Mouse (Mus musculus): ENCODE results near the gene Vdac1. TPM values are rescaled to one million over a fixed set of nuclear protein-coding genes. Genes with fewer than 3 reads are reported as not detected.

Vdac1 gene
- polyA plus RNA-seq, 1 experiment from 2014 or later: 293 TPM

DNA sequence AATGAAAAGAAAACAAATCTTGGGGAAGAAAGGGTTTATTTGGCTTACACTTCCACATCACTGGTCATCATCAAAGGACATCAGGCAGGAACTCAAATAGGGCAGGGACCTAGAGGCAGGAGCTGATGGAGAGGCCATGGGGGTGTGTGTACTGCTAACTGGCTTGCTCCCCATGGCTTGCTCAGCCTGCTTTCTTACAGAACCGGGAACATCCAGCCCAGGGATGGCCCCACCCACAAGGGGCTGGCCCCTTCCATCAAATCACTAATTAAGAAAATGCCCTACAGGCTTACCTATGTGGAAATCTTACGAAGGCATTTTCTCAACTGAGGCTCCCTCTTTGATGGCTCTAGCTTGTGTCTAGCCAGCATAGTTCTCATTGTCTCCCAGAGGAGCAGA is 73.1 kb downstream of the Vdac1 start:
- 0 out of 2 replicates have a peak, but pooled peaks cover 3% of the 10 kb centered on the region for H3K27me3 ChIP-seq
- H3K4me2 ChIP-seq (replicated peaks): no peak overlapping the region
- H3K9ac ChIP-seq (replicated peaks): no peak overlapping the region
- no peak overlapping the region for H3K4me3 ChIP-seq
- no peaks in the 10 kb centered on the region for H3K9me3 ChIP-seq
- no peak overlapping the region for H3K27ac ChIP-seq (replicated peaks)
- H3K4me1 ChIP-seq: peaks cover 8% of the 10 kb centered on the region
- H3K36me3 ChIP-seq: no peaks in the 10 kb centered on the region
- 40% methylated on average over 2 of the region's 2 CpGs for WGBS
- ATAC-seq (replicated peaks): no peak

DNA sequence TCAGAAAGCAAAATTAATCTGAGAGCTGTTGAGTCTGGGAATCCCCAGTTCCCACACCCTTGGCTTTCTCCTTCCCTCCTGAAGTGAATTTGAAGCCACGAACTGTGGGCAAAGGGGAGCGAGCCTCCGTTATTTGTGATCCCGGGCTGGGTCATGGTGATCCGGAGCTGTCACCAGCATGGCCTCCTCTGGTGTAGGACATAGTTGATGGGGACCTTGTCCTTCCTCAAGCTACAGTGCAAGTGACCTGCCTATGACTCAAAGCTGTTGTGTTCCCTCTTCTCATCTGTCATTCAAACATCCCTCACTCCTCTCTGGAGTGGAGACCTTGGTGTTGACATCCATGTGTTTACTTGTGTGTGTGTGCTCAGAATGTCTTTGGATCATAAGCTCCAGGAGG is 74.8 kb downstream of the Vdac1 start:
- Histone ChIP-seq H3K9ac (replicated peaks) (no peak overlapping the region), H3K4me2 (replicated peaks) (no peak overlapping the region), H3K4me3 (no peak overlapping the region), H3K4me1 (peaks cover 8% of the 10 kb centered on the region), H3K27ac (replicated peaks) (no peak overlapping the region), H3K27me3 (0 out of 2 replicates have a peak, but pooled peaks cover 3% of the 10 kb centered on the region), H3K9me3 (no peaks in the 10 kb centered on the region), H3K36me3 (no peaks in the 10 kb centered on the region)
- ATAC-seq (replicated peaks): no peak
- WGBS: 89% methylated on average over 5 of the region's 5 CpGs

- Histone ChIP-seq H3K4me3 (no peak overlapping the region), H3K4me2 (replicated peaks) (no peak overlapping the region), H3K9me3 (no peaks in the 10 kb centered on the region), H3K36me3 (no peaks in the 10 kb centered on the region), H3K27me3 (0 out of 2 replicates have a peak, but pooled peaks cover 3% of the 10 kb centered on the region), H3K4me1 (peaks cover 3% of the 10 kb centered on the region; the same call in 1 of the 2 replicates), H3K27ac (replicated peaks) (no peak overlapping the region), H3K9ac (replicated peaks) (no peak overlapping the region)
- no peak for ATAC-seq (replicated peaks)
- 23% methylated on average over 10 of the region's 10 CpGs for WGBS
Observed at GRCm38 (mm10) chr11:52437123-52437522, 76.5 kb downstream of the Vdac1 start.

Other genes starting within 250 kb of the Vdac1 start
- gene Olfr1373, start 215.3 kb upstream of the Vdac1 start, polyA plus RNA-seq (2015; fragmentation: Nextera tagmentation; extraction: Ambion mirVana): not detected in 2 replicates
- gene Olfr1371, start 146.9 kb upstream of the Vdac1 start, polyA plus RNA-seq (2015; fragmentation: Nextera tagmentation; extraction: Ambion mirVana): not detected in 2 replicates
- 1,081 and 1,145 TPM in 2 replicates for gene Skp1a, start 128.9 kb upstream of the Vdac1 start, polyA plus RNA-seq (2015; fragmentation: Nextera tagmentation; extraction: Ambion mirVana)
- 3.4 and 4.2 TPM in 2 replicates for gene Tcf7, start 77.8 kb upstream of the Vdac1 start, polyA plus RNA-seq (2015; fragmentation: Nextera tagmentation; extraction: Ambion mirVana)
- 112 and 118 TPM in 2 replicates for gene 9530068E07Rik, start 35.6 kb downstream of the Vdac1 start, polyA plus RNA-seq (2015; fragmentation: Nextera tagmentation; extraction: Ambion mirVana)

Measured in forebrain, embryonic 15.5 days (tissue).